Mouse (Mus musculus): ENCODE measurements around the gene Olfr353. TPM values are rescaled to one million over a fixed set of nuclear protein-coding genes. Genes with fewer than 3 reads are reported as not detected.

The Olfr353 gene
- total RNA-seq (2021): not detected in 2 replicates
- long read RNA-seq: 0 reads

GRCm38 (mm10) chr2:36892836-36893235, at the start of gene Olfr353:
Olfr353 (minus strand) TSS chr2:36892936.
- no peak for DNase-seq

GRCm38 (mm10) chr2:36936821-36937220, 44.1 kb upstream of the Olfr353 start, which contains the start of gene Olfr356:
Olfr356 (plus strand) TSS chr2:36937121.
- no peak for DNase-seq

- no peak for DNase-seq
Observed at GRCm38 (mm10) chr2:36928797-36929196, 36.1 kb upstream of the Olfr353 start, which contains the start of gene Olfr355. Olfr355 (minus strand) TSS chr2:36928897.

- no peak for DNase-seq
Observed at GRCm38 (mm10) chr2:36905380-36905779, 12.6 kb upstream of the Olfr353 start, which contains the start of gene Olfr354. Olfr354 (plus strand) TSS chr2:36905680.

- DNase-seq: no peak
Observed at GRCm38 (mm10) chr2:36897114-36897513, 4.4 kb upstream of the Olfr353 start.

- no peak for DNase-seq
Observed at GRCm38 (mm10) chr2:36868160-36868559, 24.6 kb downstream of the Olfr353 start, which contains the start of gene Olfr352. Olfr352 (plus strand) TSS chr2:36868460.

GRCm38 (mm10) chr2:36862560-36862959, 30.2 kb downstream of the Olfr353 start, which contains the start of gene Olfr351:
Olfr351 (minus strand) TSS chr2:36862660.
- DNase-seq: no peak

- DNase-seq: no peak
Observed at GRCm38 (mm10) chr2:36846010-36846409, 46.7 kb downstream of the Olfr353 start, which contains the start of gene Olfr350. Olfr350 (plus strand) TSS chr2:36846310.

Other genes with a start within 250 kb of the Olfr353 start
- not detected in 2 replicates for gene Olfr346, start 207.1 kb downstream of the Olfr353 start, total RNA-seq (2021)
- not detected in 2 replicates for gene Olfr347, start 161.0 kb downstream of the Olfr353 start, total RNA-seq (2021)
- gene Olfr348, start 108.7 kb downstream of the Olfr353 start, total RNA-seq (2021): not detected in 2 replicates
- not detected in 2 replicates for gene Olfr50, start 102.4 kb downstream of the Olfr353 start, total RNA-seq (2021)
- gene Olfr3, start 75.9 kb downstream of the Olfr353 start, total RNA-seq (2021): not detected in 2 replicates
- not detected in 2 replicates for gene Olfr350, start 46.6 kb downstream of the Olfr353 start, total RNA-seq (2021)
- not detected in 2 replicates for gene Olfr351, start 30.3 kb downstream of the Olfr353 start, total RNA-seq (2021)
- not detected in 2 replicates for gene Olfr352, start 24.5 kb downstream of the Olfr353 start, total RNA-seq (2021)
- not detected in 2 replicates for gene Olfr354, start 12.7 kb upstream of the Olfr353 start, total RNA-seq (2021)
- gene Olfr355, start 36.0 kb upstream of the Olfr353 start, total RNA-seq (2021): not detected in 2 replicates
- gene Olfr356, start 44.2 kb upstream of the Olfr353 start, total RNA-seq (2021): not detected in 2 replicates
- gene Olfr357, start 100.9 kb upstream of the Olfr353 start, total RNA-seq (2021): not detected in 2 replicates
- gene Olfr358, start 116.4 kb upstream of the Olfr353 start, total RNA-seq (2021): not detected in 2 replicates
- not detected in 2 replicates for gene Olfr360, start 172.8 kb upstream of the Olfr353 start, total RNA-seq (2021)
- not detected in 2 replicates for gene Olfr361, start 196.4 kb upstream of the Olfr353 start, total RNA-seq (2021)
- gene Olfr362, start 225.0 kb upstream of the Olfr353 start, total RNA-seq (2021): not detected in 2 replicates
- gene Olfr364-ps1, start 246.4 kb upstream of the Olfr353 start, total RNA-seq (2021): not detected in 2 replicates